Mouse (Mus musculus): ENCODE data around the gene Evl. TPM values are rescaled to one million over a fixed set of nuclear protein-coding genes. Genes with fewer than 3 reads are reported as not detected.

Evl gene
- total and polyA plus RNA-seq, 3 experiments: 3.2 to 29.3 (median 11.3) TPM

DNA sequence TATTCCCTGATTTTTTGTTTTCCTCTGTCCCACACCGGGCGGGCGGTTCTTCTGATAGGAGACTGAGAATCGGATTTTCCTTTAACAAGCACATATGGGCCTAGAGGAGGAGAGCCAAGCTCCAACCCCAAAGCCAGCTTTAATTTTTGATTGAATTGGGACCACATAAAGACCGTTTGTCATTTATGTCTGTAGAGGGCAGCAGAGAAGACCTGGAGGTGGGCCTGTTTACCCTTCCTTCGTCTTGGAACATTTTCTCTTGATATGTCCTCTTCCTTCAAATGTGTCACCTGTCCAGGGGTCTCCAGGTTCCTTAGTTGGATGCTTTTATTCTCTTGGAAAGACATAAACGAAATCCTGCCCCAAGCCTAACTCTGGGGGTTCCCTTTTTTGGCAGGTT, 151.6 kb downstream of the Evl start:
- Histone ChIP-seq H3K4me2 (ENCODE audit: insufficient read depth, low read depth, poor library complexity, severe bottlenecking) (no peak overlapping the region), H3K27ac (ENCODE audit: insufficient read depth, low read depth) (no peak overlapping the region), H3K79me2 (replicated peaks; ENCODE audit: control insufficient read depth, extremely low read depth, insufficient read depth, poor library complexity, severe bottlenecking) (no peaks in the 10 kb centered on the region), H3K4me1 (ENCODE audit: control insufficient read depth in 1 of 2, insufficient read depth in 2 of 2) (no peaks in the 10 kb centered on the region), H3K27me3 (replicated peaks) (peaks cover 61% of the 10 kb centered on the region), H3K9me3 (replicated peaks; ENCODE audit: low read length) (no peaks in the 10 kb centered on the region), H3K36me3 (replicated peaks in 1 of 2; ENCODE audit: control insufficient read depth in 1 of 2, insufficient read depth in 1 of 2, low read length in 1 of 2) (no peaks in the 10 kb centered on the region), H3K4me3 (replicated peaks in 1 of 3; ENCODE audit: low read depth in 2 of 3, low read length in 2 of 3, poor library complexity in 1 of 3) (no peak overlapping the region), H3K9ac (ENCODE audit: insufficient read depth, low read depth) (no peak overlapping the region)
- TF ChIP-seq JUN (IDR thresholded peaks at IDR 0.05; ENCODE audit: insufficient read depth, low read depth, low read length): no peak
- TF ChIP-seq CTCF (conservative IDR thresholded peaks at IDR 0.05 in 1 of 2, IDR thresholded peaks at IDR 0.05 in 1 of 2; ENCODE audit: low read depth in 2 of 2, low read length in 2 of 2): peak in 1 of 2 experiments; percentile 50; a peak in 2 of 4 replicates
- peak; percentile 9 for TF ChIP-seq RAD21 (IDR thresholded peaks at IDR 0.05; ENCODE audit: low read depth, low read length)
- in situ Hi-C loops (cut with MboI; ENCODE audit: low pct_ligation_motif_present, low pct_unique_long_range_greater_than_20kb, low sequenced_read_pairs) (no loop called here), dilution Hi-C loops (cut with MboI; ENCODE audit: extremely low pct_ligation_motif_present, extremely low pct_unique_long_range_greater_than_20kb, low sequenced_read_pairs) (no loop called here)
- peak; percentile 24 for DNase-seq (ENCODE audit: extremely low read depth)

DNA sequence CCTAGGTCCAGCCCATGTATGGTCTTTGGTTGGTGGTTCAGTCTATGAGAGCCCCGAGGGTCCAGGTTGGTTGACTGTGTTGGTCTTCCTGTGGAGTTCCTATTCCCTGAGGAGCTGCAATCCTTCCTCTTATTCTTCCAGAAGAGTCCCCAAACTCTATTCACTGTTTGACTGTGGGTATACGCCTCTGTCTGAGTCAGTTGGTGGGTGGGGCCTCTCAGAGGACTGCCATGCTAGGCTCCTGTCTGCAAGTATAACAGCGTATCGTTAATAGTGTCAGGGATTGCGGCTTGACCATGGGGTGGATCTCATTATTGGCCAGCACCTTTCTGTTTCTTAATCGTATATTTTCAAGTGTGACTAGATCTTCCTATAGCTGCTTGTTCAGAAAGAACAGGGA, 154.9 kb downstream of the Evl start:
- Histone ChIP-seq H3K9ac (ENCODE audit: insufficient read depth, low read depth) (no peak overlapping the region), H3K79me2 (replicated peaks; ENCODE audit: control insufficient read depth, extremely low read depth, insufficient read depth, poor library complexity, severe bottlenecking) (no peaks in the 10 kb centered on the region), H3K9me3 (replicated peaks; ENCODE audit: low read length) (no peaks in the 10 kb centered on the region), H3K4me1 (ENCODE audit: control insufficient read depth in 1 of 2, insufficient read depth in 2 of 2) (no peaks in the 10 kb centered on the region), H3K27ac (ENCODE audit: insufficient read depth, low read depth) (no peak overlapping the region), H3K4me2 (ENCODE audit: insufficient read depth, low read depth, poor library complexity, severe bottlenecking) (no peak overlapping the region), H3K4me3 (replicated peaks in 1 of 3; ENCODE audit: low read depth in 2 of 3, low read length in 2 of 3, poor library complexity in 1 of 3) (no peak overlapping the region), H3K27me3 (replicated peaks) (peaks cover 48% of the 10 kb centered on the region), H3K36me3 (replicated peaks in 1 of 2; ENCODE audit: control insufficient read depth in 1 of 2, insufficient read depth in 1 of 2, low read length in 1 of 2) (no peaks in the 10 kb centered on the region)
- no peak for DNase-seq (ENCODE audit: extremely low read depth)
- dilution Hi-C loops (cut with MboI; ENCODE audit: extremely low pct_ligation_motif_present, extremely low pct_unique_long_range_greater_than_20kb, low sequenced_read_pairs) (no loop called here), in situ Hi-C loops (cut with MboI; ENCODE audit: low pct_ligation_motif_present, low pct_unique_long_range_greater_than_20kb, low sequenced_read_pairs) (no loop called here)
- TF ChIP-seq EP300 (IDR thresholded peaks at IDR 0.05; ENCODE audit: low read length) (no peak), MYC (IDR thresholded peaks at IDR 0.05; ENCODE audit: low read depth, low read length) (no peak), ZNF384 (IDR thresholded peaks at IDR 0.05; ENCODE audit: low read depth, low read length) (no peak), PAX5 (IDR thresholded peaks at IDR 0.05; ENCODE audit: low read length) (no peak), BHLHE40 (IDR thresholded peaks at IDR 0.05; ENCODE audit: low read depth, low read length) (no peak), ZMIZ1 (IDR thresholded peaks at IDR 0.05; ENCODE audit: low read depth, low read length) (no peak), ZC3H11A (IDR thresholded peaks at IDR 0.05; ENCODE audit: low read depth, low read length) (no peak), NELFE (IDR thresholded peaks at IDR 0.05; ENCODE audit: low read depth, low read length) (no peak), MEF2A (IDR thresholded peaks at IDR 0.05; ENCODE audit: borderline replicate concordance, low read depth, low read length) (no peak), CHD1 (IDR thresholded peaks at IDR 0.05; ENCODE audit: low read depth, low read length) (no peak), ELF1 (IDR thresholded peaks at IDR 0.05; ENCODE audit: low read depth, low read length) (no peak), JUND (conservative IDR thresholded peaks at IDR 0.05; ENCODE audit: low read depth, low read length) (no peak), SIN3A (IDR thresholded peaks at IDR 0.05; ENCODE audit: low read length) (no peak), E2F4 (IDR thresholded peaks at IDR 0.05; ENCODE audit: insufficient replicate concordance, low read depth, low read length) (no peak), ZKSCAN1 (IDR thresholded peaks at IDR 0.05; ENCODE audit: borderline replicate concordance, low read depth, low read length) (no peak), ETS1 (conservative IDR thresholded peaks at IDR 0.05; ENCODE audit: low read depth, low read length) (no peak), CTCF (conservative IDR thresholded peaks at IDR 0.05 in 1 of 2, IDR thresholded peaks at IDR 0.05 in 1 of 2; ENCODE audit: low read depth in 2 of 2, low read length in 2 of 2) (no peak), USF2 (conservative IDR thresholded peaks at IDR 0.05; ENCODE audit: low read depth, low read length) (no peak), TCF12 (IDR thresholded peaks at IDR 0.05; ENCODE audit: low read depth, low read length) (no peak)
